Mouse (Mus musculus) CH12.LX (cell line): Measurements from ENCODE around the gene Rpl10a. TPM values are rescaled to one million over a fixed set of nuclear protein-coding genes. Genes with fewer than 3 reads are reported as not detected.

Source experiments
- DNase-seq: peaks from one replicate; pipeline ENCODE4 v3.0.0-alpha.2; 2013; ENCODE audit errors: extremely low read depth
- H3K27ac ChIP-seq: 2 replicates; pipeline ENCODE4 v1.5.1; 2012; ENCODE audit warnings: low read depth, mild to moderate bottlenecking, control low read depth, moderate library complexity; ENCODE audit not compliant: insufficient read depth
- H3K27me3 ChIP-seq: replicated peaks from 2 replicates; pipeline ENCODE3; 2012; ENCODE audit warnings: inconsistent platforms
- H3K36me3 ChIP-seq, 2 experiments: replicated peaks in 1 of 2; 2 replicates each; pipeline versions ENCODE3 to v1.6.1; 2012; ENCODE audit warnings: inconsistent platforms in 1 of 2, low read length in 1 of 2, mild to moderate bottlenecking in 1 of 2, mixed read lengths in 1 of 2, moderate library complexity in 1 of 2; ENCODE audit not compliant: control insufficient read depth in 1 of 2, insufficient read depth in 1 of 2
- H3K4me1 ChIP-seq, 2 experiments: 2 replicates each; pipeline ENCODE4 v1.6.1; 2012; ENCODE audit warnings: inconsistent platforms in 1 of 2, moderate library complexity in 1 of 2; ENCODE audit not compliant: insufficient read depth in 2 of 2, control insufficient read depth in 1 of 2
- H3K4me2 ChIP-seq: 2 replicates; pipeline ENCODE4 v1.6.1; 2012; ENCODE audit warnings: low read depth, mild to moderate bottlenecking, control low read depth; ENCODE audit not compliant: poor library complexity, insufficient read depth, severe bottlenecking
- H3K4me3 ChIP-seq, 3 experiments: fragments of 150-350 bp in 1 of 3; sonication (generic) in 1 of 3; replicated peaks in 1 of 3; 2 replicates each; pipeline versions ENCODE3 to v1.5.1; 2011 to 2012; ENCODE audit warnings: low read depth in 2 of 3, low read length in 2 of 3, mild to moderate bottlenecking in 2 of 3, moderate library complexity in 2 of 3, control low read depth in 1 of 3, improper control_type of control experiment in 1 of 3, inconsistent platforms in 1 of 3, mixed read lengths in 1 of 3; ENCODE audit not compliant: poor library complexity in 1 of 3
- H3K79me2 ChIP-seq: replicated peaks from 2 replicates; pipeline ENCODE4 v1.6.1; 2012; ENCODE audit warnings: mild to moderate bottlenecking, moderate library complexity; ENCODE audit not compliant: control insufficient read depth, poor library complexity, insufficient read depth, severe bottlenecking; ENCODE audit errors: extremely low read depth
- H3K9ac ChIP-seq: 2 replicates; pipeline ENCODE4 v1.6.1; 2012; ENCODE audit warnings: low read depth, mild to moderate bottlenecking, control low read depth, moderate library complexity; ENCODE audit not compliant: insufficient read depth
- H3K9me3 ChIP-seq: replicated peaks from 2 replicates; pipeline ENCODE3; 2012; ENCODE audit warnings: low read length, inconsistent platforms, mixed read lengths
- BHLHE40 ChIP-seq: IDR thresholded peaks from 2 replicates; pipeline ENCODE4 v1.6.1; 2011; ENCODE audit warnings: mild to moderate bottlenecking, low read depth, low read length, improper control_type of control experiment
- CHD1 ChIP-seq: IDR thresholded peaks from 2 replicates; pipeline ENCODE4 v1.6.1; 2012; ENCODE audit warnings: low read depth, low read length, improper control_type of control experiment, inconsistent platforms
- CHD2 ChIP-seq: IDR thresholded peaks from 2 replicates; pipeline ENCODE4 v1.6.1; 2011; ENCODE audit warnings: low read length, improper control_type of control experiment
- ELF1 ChIP-seq: IDR thresholded peaks from 2 replicates; pipeline ENCODE4 v1.6.1; 2014; ENCODE audit warnings: low read depth, mild to moderate bottlenecking, inconsistent platforms, low read length, improper control_type of control experiment
- ETS1 ChIP-seq: conservative IDR thresholded peaks from 2 replicates; pipeline ENCODE4 v1.6.1; 2012; ENCODE audit warnings: low read depth, mild to moderate bottlenecking, inconsistent platforms, low read length, improper control_type of control experiment, moderate library complexity
- GABPA ChIP-seq: IDR thresholded peaks from 2 replicates; pipeline ENCODE4 v1.6.1; 2012; ENCODE audit warnings: low read depth, low read length, improper control_type of control experiment, inconsistent platforms; ENCODE audit not compliant: insufficient replicate concordance
- HCFC1 ChIP-seq: IDR thresholded peaks from 2 replicates; pipeline ENCODE4 v1.6.1; 2012; ENCODE audit warnings: low read depth, mild to moderate bottlenecking, inconsistent platforms, low read length, improper control_type of control experiment
- IRF4 ChIP-seq: IDR thresholded peaks from 2 replicates; pipeline ENCODE4 v1.6.1; 2014; ENCODE audit warnings: low read depth, mild to moderate bottlenecking, inconsistent platforms, low read length, improper control_type of control experiment
- JUN ChIP-seq: IDR thresholded peaks from 2 replicates; pipeline ENCODE4 v1.6.1; 2011; ENCODE audit warnings: low read depth, mild to moderate bottlenecking, low read length, improper control_type of control experiment, moderate library complexity; ENCODE audit not compliant: insufficient read depth
- JUND ChIP-seq: conservative IDR thresholded peaks from 2 replicates; pipeline ENCODE4 v1.6.1; 2011; ENCODE audit warnings: low read depth, low read length, improper control_type of control experiment
- KAT2A ChIP-seq: IDR thresholded peaks from 2 replicates; pipeline ENCODE4 v1.6.1; 2012; ENCODE audit warnings: low read length, improper control_type of control experiment, inconsistent platforms; ENCODE audit not compliant: insufficient replicate concordance
- MAX ChIP-seq: IDR thresholded peaks from 2 replicates; pipeline ENCODE4 v1.6.1; 2011; ENCODE audit warnings: low read length, improper control_type of control experiment
- MAZ ChIP-seq: IDR thresholded peaks from 2 replicates; pipeline ENCODE4 v1.6.1; 2012; ENCODE audit warnings: low read depth, mild to moderate bottlenecking, inconsistent platforms, low read length, improper control_type of control experiment, moderate library complexity
- MEF2A ChIP-seq: IDR thresholded peaks from 2 replicates; pipeline ENCODE4 v1.6.1; 2014; ENCODE audit warnings: low read depth, mild to moderate bottlenecking, inconsistent platforms, low read length, improper control_type of control experiment, borderline replicate concordance
- MXI1 ChIP-seq: IDR thresholded peaks from 2 replicates; pipeline ENCODE4 v1.6.1; 2011; ENCODE audit warnings: mild to moderate bottlenecking, low read depth, low read length, improper control_type of control experiment
- MYC ChIP-seq: IDR thresholded peaks from 2 replicates; pipeline ENCODE4 v1.6.1; 2011; ENCODE audit warnings: low read depth, mild to moderate bottlenecking, improper control_type of control experiment, low read length
- NELFE ChIP-seq: IDR thresholded peaks from 2 replicates; pipeline ENCODE4 v1.6.1; 2011; ENCODE audit warnings: low read depth, low read length, improper control_type of control experiment
- PAX5 ChIP-seq: IDR thresholded peaks from 2 replicates; pipeline ENCODE4 v1.6.1; 2012; ENCODE audit warnings: low read length, inconsistent platforms, mixed read lengths
- POLR2A ChIP-seq: IDR thresholded peaks from 2 replicates; pipeline ENCODE4 v1.6.1; 2011; ENCODE audit warnings: low read depth, mild to moderate bottlenecking, improper control_type of control experiment, low read length
- RCOR1 ChIP-seq: conservative IDR thresholded peaks from 2 replicates; pipeline ENCODE4 v1.6.1; 2012; ENCODE audit warnings: low read depth, mild to moderate bottlenecking, inconsistent platforms, low read length, improper control_type of control experiment
- SIN3A ChIP-seq: IDR thresholded peaks from 2 replicates; pipeline ENCODE4 v1.6.1; 2012; ENCODE audit warnings: low read length, improper control_type of control experiment, inconsistent platforms
- SMC3 ChIP-seq: IDR thresholded peaks from 2 replicates; pipeline ENCODE4 v1.6.1; 2011; ENCODE audit warnings: low read depth, low read length, improper control_type of control experiment
- TCF12 ChIP-seq: IDR thresholded peaks from 2 replicates; pipeline ENCODE4 v1.6.1; 2014; ENCODE audit warnings: low read depth, mild to moderate bottlenecking, inconsistent platforms, low read length, improper control_type of control experiment
- UBTF ChIP-seq: IDR thresholded peaks from 2 replicates; pipeline ENCODE4 v1.6.1; 2012; ENCODE audit warnings: low read depth, mild to moderate bottlenecking, inconsistent platforms, low read length, improper control_type of control experiment, moderate library complexity
- USF1 ChIP-seq: IDR thresholded peaks from 2 replicates; pipeline ENCODE4 v1.6.1; 2014; ENCODE audit warnings: low read depth, mild to moderate bottlenecking, inconsistent platforms, low read length, improper control_type of control experiment
- USF2 ChIP-seq: conservative IDR thresholded peaks from 2 replicates; pipeline ENCODE4 v1.6.1; 2011; ENCODE audit warnings: low read depth, low read length, improper control_type of control experiment
- ZKSCAN1 ChIP-seq: IDR thresholded peaks from 2 replicates; pipeline ENCODE4 v1.6.1; 2012; ENCODE audit warnings: low read depth, inconsistent platforms, low read length, improper control_type of control experiment, borderline replicate concordance
- ZNF384 ChIP-seq: IDR thresholded peaks from 2 replicates; pipeline ENCODE4 v1.6.1; 2012; ENCODE audit warnings: low read depth, low read length, improper control_type of control experiment, inconsistent platforms
- dilution Hi-C: fragments of 300-500 bp; cut with MboI; formaldehyde crosslinking; loops from 2 replicates; pipeline ENCODE4 v1.14.3; 2020; ENCODE audit warnings: low sequenced_read_pairs; ENCODE audit not compliant: extremely low pct_unique_long_range_greater_than_20kb, extremely low pct_ligation_motif_present
- in situ Hi-C: fragments of 300-500 bp; cut with MboI; formaldehyde crosslinking; loops from 3 replicates; pipeline ENCODE4 v1.14.3; 2019; ENCODE audit warnings: low sequenced_read_pairs, low pct_ligation_motif_present, low pct_unique_long_range_greater_than_20kb, mixed read lengths
- polyA plus RNA-seq: library from polyadenylated mRNA; unstranded; fragments of >175 nt; gene quantifications from 2 replicates; pipeline ENCODE4 v1.2.1, GENCODE M21; 2012; ENCODE audit warnings: low read depth; ENCODE audit not compliant: insufficient read length
- total RNA-seq, 2 experiments: library from RNA; depleted of rRNA; stranded (reverse); fragments of 300-350 nt in 1 of 2; fragments of >200 nt in 1 of 2; gene quantifications; 2 replicates each; pipeline ENCODE4 v1.2.3; 2012 to 2014

Gene Rpl10a
- total and polyA plus RNA-seq, 3 experiments = 1,605 to 4,144 (median 3,467) TPM

GRCm38 (mm10) chr17:28294449-28295333, 33.6 kb upstream of the Rpl10a start:
- H3K4me3 ChIP-seq = peak overlapping the region in 1 of 3 experiments; percentile 9

GRCm38 (mm10) chr17:28298888-28299287, 29.4 kb upstream of the Rpl10a start:
- DNase-seq = no peak
- no peaks in the 10 kb centered on the region for H3K27me3 ChIP-seq
- no peaks in the 10 kb centered on the region for H3K9me3 ChIP-seq
- TF ChIP-seq MXI1 (no peak), ZNF384 (no peak), IRF4 (no peak), CHD1 (no peak), HCFC1 (no peak), ETS1 (no peak), ZKSCAN1 (no peak), POLR2A (no peak), PAX5 (no peak), MAX (no peak), SMC3 (no peak), JUND (no peak), ELF1 (no peak), UBTF (no peak), SIN3A (no peak), USF2 (no peak), CHD2 (no peak), RCOR1 (no peak)
- dilution Hi-C loops = no loop called here
- no peak overlapping the region for H3K4me2 ChIP-seq
- H3K79me2 ChIP-seq = no peaks in the 10 kb centered on the region
- no peak overlapping the region for H3K27ac ChIP-seq
- no peak overlapping the region for H3K9ac ChIP-seq
- H3K4me1 ChIP-seq = peaks cover 11 to 49% of the 10 kb centered on the region in 2 experiments
- in situ Hi-C loops = no loop called here
- no peak overlapping the region for H3K4me3 ChIP-seq
- H3K36me3 ChIP-seq = peaks cover 32 to 62% of the 10 kb centered on the region in 2 experiments

More at GRCm38 (mm10) chr17:28294449-28295333, 33.6 kb upstream of the Rpl10a start:
- Histone ChIP-seq H3K4me2 (no peak overlapping the region), H3K4me1 (peaks cover 11 to 41% of the 10 kb centered on the region in 2 experiments)
- no peak for TF ChIP-seq MYC
- TF ChIP-seq SMC3 = no peak
- peak; percentile 68 for TF ChIP-seq USF1
- TF ChIP-seq POLR2A = 0 out of 2 replicates have a peak, but pooled peaks have one; percentile 11
- TF ChIP-seq GABPA = no peak
- TF ChIP-seq SIN3A = no peak
- peak; percentile 63 for TF ChIP-seq BHLHE40
- 0 out of 2 replicates have a peak, but pooled peaks have one; percentile 8 for TF ChIP-seq ELF1
- TF ChIP-seq KAT2A = no peak
- 0 out of 2 replicates have a peak, but pooled peaks have one; percentile 14 for TF ChIP-seq MXI1
- TF ChIP-seq JUN = no peak
- TF ChIP-seq MAZ = no peak
- TF ChIP-seq NELFE = no peak
- no peak for TF ChIP-seq JUND
- TF ChIP-seq UBTF = no peak
- TF ChIP-seq PAX5 = no peak
- no peak for TF ChIP-seq MEF2A
- peak; percentile 36; the same call in 1 of the 2 replicates for TF ChIP-seq USF2
- 0 out of 2 replicates have a peak, but pooled peaks have one; percentile 28 for TF ChIP-seq TCF12
- TF ChIP-seq, all 38 proteins: peak for 7
- Histone ChIP-seq H3K27ac (peak overlapping the region; percentile 38), H3K9ac (no peak overlapping the region), H3K36me3 (peaks cover 25 to 61% of the 10 kb centered on the region in 2 experiments), H3K79me2 (no peaks in the 10 kb centered on the region), H3K27me3 (no peaks in the 10 kb centered on the region), H3K9me3 (peaks cover 6% of the 10 kb centered on the region)
- DNase-seq = peak; percentile 65
- in situ Hi-C loops (no loop called here), dilution Hi-C loops (no loop called here)
